Mouse (Mus musculus) kidney, adult 8-10 months (tissue): ENCODE results near the gene Trim40.
"Not testable (repeated sequence)": the region's sequence is repeated elsewhere in the genome, so short reads cannot be mapped to it uniquely, and the experiment has no call there.

Experiments
- DNase-seq, 2 experiments: peaks; one replicate each; pipeline ENCODE4 v3.0.0; 2022

Gene Trim40

DNA sequence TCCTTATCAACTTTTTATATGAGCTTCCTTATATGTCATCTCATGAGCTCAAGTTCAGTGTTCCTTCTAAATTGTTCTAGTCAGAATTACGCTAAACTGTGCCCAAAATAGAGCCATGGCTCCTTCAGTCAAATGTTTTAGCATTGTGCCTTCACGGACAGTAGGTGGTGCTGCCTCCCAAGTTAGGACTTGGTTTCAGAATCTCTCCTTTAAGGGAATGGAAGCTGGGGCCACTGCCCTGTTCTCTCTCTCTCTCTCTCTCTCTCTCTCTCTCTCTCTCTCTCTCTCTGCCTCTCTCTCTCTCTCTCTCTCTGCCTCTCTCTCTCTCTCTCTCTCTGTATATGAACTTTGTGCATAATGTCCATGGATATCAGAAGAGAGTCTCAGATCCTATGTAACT is 2.4 kb upstream of the Trim40 start:
- DNase-seq, result peak; percentile 12 to 33

DNA sequence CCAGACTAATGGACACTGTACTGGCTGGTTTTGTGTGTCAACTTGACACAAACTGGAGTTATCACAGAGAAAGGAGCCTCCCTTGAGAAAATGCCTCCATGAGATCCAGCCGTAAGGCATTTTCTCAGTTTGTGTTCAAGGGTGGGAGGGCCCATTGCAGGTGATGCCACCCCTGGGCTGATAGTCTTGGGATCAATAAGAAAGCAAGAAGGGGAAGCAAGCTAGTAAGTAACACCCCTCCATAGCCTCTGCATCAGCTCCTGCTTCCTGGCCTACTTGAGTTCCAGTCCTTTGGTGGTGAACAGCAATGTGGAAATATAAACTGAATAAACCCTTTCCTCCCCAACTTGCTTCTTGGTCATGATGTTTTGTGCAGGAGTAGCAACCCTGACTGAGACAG is 1.6 kb upstream of the Trim40 start:
- DNase-seq, result not testable (repeated sequence)

DNA sequence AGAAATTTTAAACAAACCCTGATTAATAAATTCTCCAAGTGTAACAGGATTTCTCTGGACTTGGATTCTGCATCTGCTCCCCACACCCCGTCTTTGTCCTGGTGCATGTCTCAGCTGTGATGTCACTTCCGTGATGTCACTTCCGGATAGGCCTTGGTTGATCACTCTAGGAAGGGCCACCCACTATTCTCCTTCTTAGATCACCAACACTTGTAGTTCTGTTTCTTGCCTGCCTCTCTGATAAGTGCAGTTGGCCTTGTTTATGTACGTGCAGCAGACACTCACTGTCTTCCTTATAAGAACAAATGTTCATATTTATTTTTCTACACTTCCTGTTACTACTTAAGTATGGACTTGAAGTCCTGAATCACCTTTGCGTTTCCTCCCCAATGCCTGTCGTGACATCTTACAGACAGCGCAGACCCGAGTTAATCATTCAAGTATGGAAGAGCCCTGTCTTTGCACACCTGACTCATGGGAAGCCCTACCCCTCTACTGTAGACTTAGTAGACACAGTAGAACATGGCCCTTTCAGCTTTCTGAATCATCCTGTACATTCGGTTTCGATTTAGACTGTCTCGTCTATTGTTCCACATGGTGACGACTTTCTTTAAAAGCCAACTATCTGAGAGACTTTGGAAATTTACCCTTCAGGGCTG is 4.7 kb downstream of the Trim40 start:
- no peak for DNase-seq

DNA sequence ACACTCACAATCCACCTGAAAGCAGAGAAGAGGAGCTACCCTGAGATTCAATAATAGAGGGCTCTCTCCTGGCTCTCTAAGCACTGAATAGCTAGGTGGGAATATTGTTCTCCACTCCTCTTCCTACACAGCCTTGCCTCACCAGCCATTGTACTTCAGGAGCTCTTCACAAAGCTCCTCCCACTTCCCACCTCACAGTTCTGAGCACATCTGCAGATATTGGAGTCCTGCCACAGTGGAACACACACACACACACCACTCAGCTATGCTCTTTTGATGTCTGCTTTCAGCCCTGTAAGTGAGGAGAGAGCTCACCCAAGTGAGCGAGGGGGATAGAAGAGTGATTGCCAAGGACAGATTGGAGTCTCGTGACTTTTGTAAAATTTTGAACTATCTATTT is 6.6 kb downstream of the Trim40 start:
- DNase-seq, result no peak

DNA sequence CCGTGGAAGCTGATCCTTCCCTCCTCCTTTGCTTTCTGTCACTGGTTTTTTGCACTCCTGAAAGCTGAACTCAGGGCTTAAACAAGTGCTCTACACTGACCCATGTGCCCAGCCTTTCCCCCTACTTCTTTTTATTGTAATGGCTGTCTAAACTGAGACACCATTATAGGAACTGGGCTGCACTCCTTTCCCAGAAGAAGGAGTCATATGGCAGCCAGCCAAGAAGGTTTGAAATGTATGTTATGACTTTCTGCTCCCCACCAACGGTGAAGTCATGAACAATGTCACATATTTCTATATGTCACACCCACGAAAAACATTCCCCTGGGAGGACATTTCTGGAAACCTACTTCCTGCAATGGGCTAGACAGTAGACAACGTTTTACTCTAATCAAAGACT is 15.3 kb downstream of the Trim40 start:
- DNase-seq, result no peak

DNA sequence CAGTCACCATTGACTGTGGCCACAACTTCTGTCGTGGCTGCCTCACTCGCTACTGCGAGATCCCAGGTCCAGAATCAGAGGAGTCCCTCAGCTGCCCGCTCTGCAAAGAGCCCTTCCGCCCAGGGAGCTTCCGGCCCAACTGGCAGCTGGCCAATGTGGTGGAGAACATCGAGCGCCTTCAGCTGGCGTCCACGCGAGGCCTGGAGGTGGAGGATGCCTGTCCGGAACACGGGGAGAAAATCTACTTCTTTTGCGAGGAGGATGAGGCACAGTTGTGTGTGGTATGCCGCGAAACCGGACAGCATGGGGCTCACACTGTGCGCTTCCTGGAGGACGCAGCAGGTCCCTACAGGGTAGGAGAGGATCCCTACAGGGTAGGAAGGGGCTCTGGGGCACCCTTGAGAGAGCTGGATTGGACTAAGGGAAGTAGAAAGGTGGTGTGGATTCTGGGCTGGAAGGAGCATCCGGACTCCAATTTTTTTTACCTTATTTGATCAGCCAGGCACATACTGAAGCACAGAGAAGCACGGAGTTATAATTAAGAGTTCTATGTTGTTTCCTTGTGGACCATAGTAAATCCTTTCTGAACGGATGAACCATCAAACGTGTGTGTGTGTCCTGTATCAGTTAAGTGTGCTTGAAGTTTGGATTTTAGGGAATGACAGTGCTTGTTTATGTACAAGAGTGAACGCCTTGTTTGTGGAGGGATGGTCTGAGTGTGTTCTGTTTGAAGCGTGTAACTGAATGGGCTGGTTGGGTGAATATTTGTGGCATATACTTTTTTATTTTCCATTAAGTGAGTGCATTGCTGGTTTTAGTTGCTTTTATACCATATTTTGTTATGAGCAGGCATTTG is 19.7 kb downstream of the Trim40 start:
- no peak for DNase-seq

DNA sequence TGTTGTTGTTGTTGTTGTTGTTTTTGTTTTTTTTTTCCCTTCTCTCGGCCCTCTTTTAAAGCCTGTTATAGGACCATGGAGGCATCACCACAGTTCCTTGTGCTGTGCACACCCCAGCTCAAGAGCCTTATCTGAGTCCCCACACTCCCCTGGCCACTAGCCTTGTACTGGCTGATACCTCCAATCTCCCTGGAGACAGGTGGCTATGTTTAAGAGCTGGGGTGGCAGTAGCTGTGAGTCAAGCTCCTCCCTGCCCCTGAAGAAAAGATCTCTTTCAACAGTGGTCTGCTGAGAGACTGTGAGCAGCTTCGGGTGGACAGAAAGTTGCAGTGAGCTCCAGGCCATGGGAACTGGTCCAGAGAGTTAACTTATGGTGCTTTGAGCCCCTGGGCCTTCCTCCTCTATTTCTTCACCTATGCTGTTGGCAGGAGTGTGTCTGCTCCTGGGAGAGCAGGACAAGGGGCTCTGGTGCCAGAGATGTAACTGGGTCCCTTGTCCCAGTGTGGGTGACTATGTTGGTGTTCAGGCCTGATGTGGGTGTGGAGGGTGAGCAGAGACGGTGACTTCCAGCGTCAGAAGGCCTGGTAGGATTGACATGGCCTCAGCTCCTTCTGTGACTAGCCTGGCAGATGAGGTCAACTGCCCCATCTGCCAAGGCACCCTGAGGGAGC is 20.5 kb downstream of the Trim40 start, which contains the start of gene Trim10:
TSS of gene Trim10 (plus strand) at position 291 of the 671 bp plus-strand sequence.
- DNase-seq, result no peak

DNA sequence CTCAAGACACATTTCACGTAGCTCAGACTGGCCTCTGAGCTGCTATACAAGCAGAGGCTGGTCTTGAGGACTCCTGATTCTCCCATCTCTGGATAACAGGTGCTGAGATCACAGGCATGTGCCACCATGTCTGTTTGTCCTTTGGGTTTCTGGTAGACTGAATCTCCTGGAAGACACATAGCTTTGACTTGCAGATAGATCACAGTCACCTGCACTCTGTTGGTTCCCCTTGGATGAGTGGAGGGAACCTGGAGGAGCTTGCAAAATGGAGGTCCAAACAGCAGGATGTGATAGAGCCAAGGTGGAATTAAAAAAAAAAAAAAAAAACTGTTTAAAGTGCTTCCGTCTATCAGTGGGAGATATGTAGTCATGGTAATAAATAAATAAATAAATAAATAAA is 21.1 kb downstream of the Trim40 start:
- DNase-seq, result no peak

DNA sequence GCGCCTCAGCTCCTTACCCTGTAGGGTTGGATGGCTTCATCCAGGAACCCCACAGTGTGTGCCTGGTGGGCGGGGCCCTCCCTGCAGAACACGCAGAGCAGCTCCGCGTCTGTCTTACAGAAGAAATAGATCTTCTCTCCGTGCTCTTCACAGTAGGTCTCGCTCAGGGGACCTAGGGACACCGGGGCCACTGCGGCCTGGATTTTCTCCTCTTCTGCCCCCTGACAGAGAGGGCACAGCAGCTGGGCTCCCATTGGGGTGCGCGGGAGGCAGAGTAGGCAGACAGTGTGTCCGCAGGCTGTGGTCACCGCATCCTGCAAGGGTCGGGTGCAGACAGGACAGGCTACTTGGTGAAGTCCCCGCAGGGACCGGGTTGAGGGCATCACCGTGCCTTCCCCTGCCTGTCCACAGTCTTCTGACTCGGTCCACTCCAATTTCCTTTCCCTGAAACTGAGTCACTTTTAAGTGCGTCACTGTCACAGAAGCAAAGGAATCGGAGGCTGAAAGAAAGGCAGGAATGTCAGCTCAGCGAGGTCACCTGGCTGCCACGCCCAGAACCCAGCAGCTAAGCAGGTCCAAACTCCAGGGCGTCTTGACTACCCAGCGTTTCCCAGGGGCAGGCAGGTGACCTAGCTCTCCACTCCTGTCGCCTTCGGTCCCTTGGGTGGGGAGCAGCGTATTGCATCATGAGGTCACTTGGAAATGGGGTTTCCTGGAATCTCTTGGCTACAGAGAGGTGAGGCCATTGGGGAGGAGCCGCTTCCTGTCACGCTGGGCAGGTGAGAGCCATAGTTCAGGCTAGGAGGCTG is 23.0 kb downstream of the Trim40 start, which contains the start of gene Trim15:
TSS of gene Trim15 (minus strand) at position 492 of the 809 bp plus-strand sequence.
- peak; percentile 36 to 39 for DNase-seq

DNA sequence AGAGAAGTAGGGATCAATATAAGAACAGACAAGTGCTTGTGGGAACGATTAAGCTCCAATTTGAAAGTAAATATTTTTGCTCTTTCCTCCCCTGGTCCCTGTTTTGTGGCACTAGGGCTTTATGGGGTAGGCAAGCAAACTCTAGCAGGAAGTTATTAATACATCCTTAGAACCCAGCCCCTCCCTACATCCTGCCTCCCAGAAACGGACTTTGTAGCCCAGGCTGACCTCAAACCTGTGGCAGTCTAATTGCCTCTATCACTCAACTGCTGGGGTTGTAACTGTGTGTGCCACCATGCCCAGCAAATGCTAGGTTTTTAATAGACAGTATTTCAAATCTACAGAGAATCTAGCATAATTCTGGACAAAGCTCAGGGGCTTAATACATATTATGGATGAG is 28.2 kb downstream of the Trim40 start:
- no peak for DNase-seq

DNA sequence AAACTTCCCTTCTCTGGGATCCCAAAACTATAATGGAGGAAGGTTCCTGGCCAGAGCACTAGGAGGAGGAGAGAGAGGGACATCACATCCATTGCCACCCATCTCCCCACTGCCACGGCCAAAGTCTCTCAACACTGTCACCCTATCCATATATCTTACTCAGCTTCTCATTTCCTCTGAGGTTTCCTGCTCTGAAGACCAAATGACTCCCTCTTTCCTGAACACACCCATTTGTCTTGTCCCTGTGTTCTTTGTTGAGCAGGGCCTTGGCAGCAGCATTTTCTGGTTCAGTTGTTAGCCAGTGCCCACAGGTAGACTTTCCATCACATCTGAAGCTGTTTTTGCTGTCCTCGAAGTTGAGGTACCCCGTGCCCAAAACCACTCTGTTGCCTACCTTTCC is 31.7 kb downstream of the Trim40 start:
- no peak for DNase-seq

DNA sequence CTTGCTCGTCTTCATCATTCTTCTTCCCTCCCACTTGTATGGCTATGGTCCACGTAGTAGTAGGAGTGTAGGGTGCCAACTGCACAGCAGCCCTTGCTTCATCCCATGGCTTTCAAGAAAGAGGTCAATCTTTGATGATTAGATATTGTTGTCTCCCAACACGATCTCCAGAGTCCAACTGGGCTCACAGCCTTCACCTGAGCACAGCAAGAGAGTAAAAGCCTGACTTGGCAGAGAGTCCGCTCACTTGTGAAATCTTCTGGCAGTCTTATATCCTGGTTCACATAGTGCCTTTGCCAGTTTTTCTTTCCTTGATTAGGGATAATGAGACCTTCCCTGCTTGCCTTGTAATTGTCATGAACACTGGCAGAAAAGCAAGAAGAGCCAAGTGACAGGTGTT is 33.7 kb downstream of the Trim40 start:
- DNase-seq, result no peak

DNA sequence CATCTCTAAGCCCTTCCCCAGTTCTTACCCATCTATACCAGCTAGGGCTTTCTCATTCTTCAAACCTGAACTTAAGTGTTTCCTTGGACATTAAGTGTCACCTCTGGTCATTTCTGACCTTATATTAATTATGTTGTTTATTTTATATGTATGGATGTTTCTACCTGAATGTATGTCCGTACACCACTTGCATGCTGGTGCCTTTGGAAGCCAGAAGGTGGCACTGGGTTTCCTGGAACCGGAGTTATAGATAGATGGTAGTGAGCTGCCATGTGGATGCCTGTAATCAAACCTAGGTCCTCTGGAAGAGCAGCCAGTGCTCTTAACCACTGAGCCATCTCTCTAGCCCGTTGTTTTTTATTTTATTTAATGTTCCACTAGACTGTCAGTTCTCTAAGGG is 34.4 kb downstream of the Trim40 start:
- no peak for DNase-seq

DNA sequence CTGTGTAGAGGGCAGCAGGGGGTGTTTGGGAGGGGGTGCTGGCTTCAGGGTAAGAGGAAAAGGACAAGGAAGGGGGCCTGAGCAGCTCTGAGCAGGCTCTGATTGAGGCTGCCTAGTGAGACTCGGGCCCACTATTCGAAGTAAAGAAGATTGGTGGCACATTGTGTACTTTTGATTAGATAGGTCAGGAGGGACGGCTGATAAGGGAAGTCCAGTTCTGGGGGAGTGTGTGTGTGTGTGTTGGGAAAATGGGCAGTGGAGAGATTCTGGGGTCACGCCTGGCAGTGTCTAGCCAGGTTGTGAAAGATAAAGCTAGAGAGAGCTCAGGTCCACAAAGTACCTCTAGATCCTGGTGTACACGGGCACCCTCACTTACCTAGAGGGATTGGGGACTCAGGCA is 38.3 kb downstream of the Trim40 start:
- no peak for DNase-seq

DNA sequence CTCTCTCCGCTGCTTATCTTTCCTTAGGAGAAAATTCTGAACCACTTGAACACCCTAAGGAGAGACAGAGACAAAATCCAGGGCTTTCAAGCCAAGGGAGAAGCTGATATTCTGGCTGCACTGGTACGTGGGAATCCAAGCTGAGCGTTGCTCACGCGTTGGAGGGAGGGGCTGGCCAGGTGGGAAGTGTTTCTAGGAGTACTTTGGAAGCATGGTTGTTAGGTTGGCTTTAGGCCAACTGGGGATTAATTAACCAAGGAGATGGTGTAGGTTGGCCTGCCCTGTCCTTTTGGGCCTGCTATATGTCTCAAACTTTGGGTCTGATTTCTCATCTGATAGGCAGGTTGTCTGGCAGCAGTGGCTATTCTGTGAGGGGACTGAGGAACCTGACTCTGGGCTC is 38.7 kb downstream of the Trim40 start:
- no peak for DNase-seq

DNA sequence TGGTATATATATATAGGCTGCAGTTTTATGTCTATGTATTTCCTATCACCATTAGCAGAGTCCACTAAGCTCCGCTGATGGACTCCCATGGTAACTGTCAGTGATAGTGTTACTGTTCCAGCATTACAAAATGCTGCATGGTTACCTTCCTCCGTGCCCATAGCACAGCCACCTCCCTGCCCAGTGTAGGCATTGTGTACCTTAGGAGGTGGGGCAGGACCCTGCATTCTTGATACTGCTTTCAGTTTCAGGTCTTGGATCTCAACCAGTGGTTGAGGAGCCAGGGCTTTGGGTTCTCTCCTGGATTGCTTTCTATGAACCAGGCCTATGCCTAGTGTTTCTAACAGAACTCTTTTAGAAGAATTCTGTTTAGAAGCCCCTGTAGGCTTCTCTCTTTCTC is 39.9 kb downstream of the Trim40 start:
- no peak for DNase-seq

DNA sequence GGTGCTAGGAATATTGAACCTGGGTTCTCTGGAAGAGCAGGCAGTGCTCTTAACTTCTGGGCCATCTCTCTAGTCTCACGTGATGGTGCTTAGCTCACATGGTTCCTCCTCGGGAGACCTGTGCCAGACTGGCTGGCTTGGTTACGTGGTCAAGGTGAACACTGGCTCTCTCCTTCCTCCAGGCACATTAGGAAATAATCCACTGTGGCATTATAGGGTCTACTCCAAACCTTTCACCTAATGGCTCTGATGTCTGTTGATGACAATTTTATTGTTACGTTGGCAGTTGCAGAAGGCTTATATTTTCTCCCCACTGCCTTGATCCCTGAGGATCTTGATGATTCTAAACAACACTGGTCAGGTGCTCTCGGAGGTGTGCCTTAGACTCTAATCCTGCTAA is 41.0 kb downstream of the Trim40 start:
- DNase-seq, result no peak

DNA sequence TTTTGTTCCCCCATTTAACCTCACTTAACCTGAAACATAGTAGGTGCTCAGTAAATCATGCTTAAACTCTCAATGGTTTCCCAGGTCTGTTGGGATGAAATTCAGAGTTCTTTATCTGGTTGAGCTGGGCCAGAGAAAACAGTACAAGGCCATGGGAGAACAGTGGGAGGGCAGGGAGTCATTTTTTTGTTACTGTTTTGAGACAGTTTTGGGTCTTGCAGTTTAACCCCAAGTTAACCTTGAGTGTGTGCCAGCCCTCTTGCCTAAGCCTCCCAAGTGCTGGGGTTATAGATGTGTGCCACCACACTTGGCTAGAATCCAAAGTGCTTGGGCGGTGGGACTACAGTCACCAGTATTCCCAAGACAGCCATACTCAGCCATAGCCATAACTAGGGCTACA is 45.2 kb downstream of the Trim40 start:
- DNase-seq, result no peak

DNA sequence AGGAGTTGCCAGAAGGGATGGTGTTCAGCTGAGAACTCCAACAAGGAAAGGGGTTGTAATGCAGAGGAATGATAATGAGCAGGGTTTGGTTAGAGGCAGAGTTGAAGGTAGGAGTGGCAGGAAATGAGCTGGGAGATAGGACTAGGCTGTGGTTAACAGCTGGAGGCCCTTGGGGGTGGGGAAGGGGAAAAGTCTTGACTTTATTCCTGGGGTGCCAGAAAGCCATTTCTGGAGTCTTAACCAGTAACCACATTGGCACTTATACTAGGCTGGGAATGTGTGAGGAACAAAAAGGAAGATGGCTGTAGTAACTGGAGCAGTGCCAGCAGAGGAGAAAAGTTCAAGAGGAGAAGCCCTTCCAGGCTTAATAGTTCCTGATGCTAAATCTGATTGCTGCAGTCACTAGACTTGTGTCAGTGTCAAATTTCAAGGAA is 45.6 kb downstream of the Trim40 start:
- DNase-seq, result no peak

DNA sequence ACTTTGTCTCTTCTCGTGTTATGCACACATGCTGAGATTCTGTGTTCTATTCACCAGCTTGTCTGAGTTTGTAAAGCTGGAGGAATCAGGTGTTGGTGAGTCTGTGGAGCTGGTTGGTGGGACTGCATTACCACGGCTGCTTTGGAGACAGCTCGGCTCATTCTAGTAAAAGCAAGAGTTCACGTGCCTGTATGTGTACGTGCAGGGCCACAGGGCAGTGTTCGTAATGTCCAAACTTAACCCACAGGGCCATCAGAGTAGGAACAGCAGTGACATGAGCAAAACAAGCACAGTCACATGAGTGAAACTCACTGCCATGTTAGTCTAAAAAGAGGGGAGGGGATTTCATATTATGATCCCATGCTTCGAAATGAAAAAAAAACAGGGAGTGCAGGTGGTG is 46.2 kb downstream of the Trim40 start:
- DNase-seq, result no peak

DNA sequence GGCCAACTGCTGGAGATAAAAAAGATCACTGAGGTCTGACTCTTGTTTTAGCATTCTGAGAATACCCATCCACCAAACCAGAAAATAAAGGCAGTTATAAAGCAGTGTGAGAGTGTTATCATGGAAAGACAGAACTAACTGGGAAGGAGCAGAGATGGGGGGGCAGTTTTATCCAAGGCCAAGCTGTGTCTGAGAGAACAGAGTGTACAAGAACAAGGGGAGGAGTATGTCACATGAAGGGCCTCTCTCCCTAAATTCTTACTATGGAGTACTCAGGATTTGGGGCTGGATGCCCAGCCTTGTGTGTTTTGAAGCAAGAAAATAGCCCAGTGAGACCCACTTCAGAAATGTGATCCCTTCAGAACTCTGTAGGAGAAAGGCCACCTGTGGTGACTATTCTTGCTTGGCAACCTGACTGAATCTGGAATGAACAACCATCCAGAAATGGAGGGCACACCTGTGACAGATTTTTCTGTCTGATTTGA is 48.9 kb downstream of the Trim40 start:
- DNase-seq, result no peak

DNA sequence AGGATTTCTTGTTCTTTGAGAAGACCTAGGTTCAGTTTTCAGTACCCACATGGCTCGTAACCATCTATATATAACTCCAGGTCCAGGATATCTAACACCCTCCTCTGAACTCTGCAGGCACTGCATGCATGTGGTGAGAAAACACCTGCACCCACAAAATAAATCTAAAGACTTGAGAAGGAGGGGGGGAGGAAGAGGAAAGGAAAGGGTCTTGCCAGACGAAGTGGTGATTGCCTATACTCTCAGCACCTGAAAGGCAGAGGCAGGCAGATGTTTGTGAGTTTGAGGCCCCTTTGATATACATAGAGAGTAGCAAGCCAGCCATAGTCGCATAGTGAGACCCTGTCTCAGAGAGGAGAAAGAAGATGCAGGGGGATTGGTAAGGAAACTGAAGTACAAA is 50.0 kb downstream of the Trim40 start:
- DNase-seq, result no peak

DNA sequence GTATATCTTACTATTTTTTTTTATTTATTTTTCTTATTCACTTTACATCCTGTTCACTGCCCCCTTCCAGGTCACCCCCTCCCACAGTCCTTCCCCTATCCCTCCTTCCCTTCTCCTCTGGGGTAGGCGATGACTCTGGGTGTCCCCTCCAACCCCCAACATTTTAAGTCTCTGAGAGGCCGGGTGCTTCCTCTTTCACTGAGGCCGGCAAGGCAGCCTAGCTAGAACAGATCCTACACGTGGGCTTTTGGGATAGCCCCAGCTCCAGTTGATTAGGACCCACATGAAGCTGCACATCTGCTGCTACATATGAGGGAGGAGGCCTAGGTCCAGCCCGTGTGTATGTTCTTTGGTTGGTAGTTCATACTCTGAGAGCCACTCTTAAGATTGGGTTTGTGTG is 50.9 kb downstream of the Trim40 start:
- no peak for DNase-seq
